Mouse (Mus musculus) lung, postnatal 36 days (tissue): ENCODE measurements at regions not wholly inside any gene's neighbourhood (a gene's known extent, or its start where the extent isn't known, plus 50 kb on each side); places are given as distances from the start of the nearest gene placed in this dataset.

Experiments
- DNase-seq: peaks from one replicate; pipeline ENCODE4 v3.0.0; 2022; ENCODE audit warnings: mixed read lengths

DNA sequence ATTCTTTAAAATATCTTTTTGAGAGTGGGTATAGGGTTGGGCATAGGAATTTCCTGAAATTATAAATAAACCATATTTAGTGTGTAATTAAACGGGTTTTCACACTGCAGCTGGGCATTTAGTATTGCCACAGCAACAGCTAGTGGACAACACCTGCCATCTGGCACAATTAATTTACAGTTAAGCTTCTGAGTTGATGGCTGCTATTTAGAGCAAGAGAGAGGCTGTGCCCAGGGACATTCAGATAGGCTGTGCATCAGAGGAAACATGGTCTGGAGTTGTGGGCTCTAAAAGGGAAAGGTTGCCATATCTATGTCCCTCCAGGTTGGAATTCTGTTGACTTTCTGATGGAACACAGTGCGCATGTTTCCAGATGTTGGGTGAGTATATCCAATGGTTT is 227.1 kb downstream of the Pth2r start:
- DNase-seq: no peak

- peak; percentile 3 for DNase-seq
These were observed 253.8 kb downstream of the Pth2r start for GRCm38 (mm10) chr1:65535674-65536073.

GRCm38 (mm10) chr1:65538509-65538908 is 256.7 kb downstream of the Pth2r start:
- no peak for DNase-seq

GRCm38 (mm10) chr1:65544219-65544864 is 262.5 kb downstream of the Pth2r start:
- DNase-seq: no peak

- DNase-seq: no peak
These were observed 263.6 kb downstream of the Pth2r start for GRCm38 (mm10) chr1:65545336-65546060.

DNA sequence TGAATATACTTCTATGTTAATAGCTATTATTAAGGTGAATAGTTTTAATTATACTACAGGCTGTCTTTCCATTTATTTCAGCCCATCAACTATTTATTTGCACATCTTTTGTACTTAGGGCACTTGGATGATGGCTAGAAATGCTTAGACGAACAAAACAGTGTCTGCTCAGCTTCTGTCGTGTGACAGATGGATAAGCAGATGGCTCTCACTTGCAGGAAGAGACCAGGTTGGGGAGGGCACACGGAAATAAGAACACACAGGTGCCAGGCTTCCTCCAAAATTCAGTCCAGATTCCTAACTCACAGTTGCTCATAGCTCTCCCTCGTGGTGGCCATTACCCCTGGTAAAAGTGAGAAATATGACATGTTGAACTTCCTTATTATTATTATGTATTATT is 267.0 kb downstream of the Pth2r start:
- no peak for DNase-seq

DNA sequence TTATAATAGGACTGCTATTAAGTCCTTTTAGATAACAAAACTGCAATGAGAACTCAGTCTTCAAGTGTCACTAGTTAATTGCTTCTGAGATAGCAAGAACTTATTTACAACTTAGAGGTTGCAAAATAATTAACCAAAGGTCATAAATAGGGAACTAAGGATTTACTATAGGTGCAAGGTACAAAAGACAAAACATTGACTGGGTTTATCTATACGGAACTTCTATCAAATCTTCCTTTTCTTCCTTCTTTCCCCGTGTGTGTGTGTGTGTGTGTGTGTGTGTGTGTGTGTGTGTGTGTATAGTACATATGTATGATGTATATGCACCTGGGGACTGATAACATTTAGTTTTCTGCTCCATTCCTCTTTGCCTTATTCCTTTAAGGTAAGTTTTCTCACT is 305.5 kb downstream of the Pth2r start:
- DNase-seq: no peak

DNA sequence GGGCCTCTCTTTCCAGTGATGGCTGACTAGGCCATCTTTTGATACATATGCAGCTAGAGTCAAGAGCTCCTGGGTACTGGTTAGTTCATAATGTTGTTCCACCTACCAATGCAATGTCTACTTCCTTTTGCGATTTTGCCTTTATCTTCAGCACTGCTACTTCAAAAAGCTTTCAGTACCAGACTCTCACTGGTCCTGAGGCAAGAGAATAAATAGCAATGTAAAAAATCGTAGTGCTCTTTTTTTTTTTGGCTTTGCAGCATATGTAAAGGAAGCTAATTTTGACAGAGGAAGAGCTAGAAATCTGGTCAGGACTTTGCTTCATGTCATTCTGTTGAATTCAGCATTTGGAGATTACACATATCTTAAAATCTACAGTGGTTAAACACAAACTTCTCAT is 291.0 kb upstream of the Crygf start:
- no peak for DNase-seq

DNA sequence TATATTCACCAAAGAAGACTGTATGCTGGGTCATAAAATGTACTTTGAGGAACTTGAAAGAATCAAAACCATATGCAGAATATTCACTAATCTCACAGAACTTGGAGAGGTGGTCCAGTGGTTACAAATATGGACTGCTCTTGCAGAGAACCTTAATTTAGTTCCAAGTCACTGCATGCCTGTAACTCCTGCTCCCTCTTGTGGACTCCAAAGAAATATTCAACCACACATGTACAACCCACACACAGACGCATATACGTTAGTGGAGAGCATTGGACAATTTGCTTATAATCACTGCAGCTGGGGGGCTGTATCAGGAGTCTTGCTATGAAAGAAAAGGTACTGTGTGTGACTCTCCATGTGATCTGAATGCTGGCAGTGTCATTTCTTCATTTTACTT is 271.9 kb upstream of the Crygf start:
- DNase-seq: no peak

- DNase-seq: no peak
These were observed 244.4 kb upstream of the Crygf start for GRCm38 (mm10) chr1:65681960-65682359.

DNA sequence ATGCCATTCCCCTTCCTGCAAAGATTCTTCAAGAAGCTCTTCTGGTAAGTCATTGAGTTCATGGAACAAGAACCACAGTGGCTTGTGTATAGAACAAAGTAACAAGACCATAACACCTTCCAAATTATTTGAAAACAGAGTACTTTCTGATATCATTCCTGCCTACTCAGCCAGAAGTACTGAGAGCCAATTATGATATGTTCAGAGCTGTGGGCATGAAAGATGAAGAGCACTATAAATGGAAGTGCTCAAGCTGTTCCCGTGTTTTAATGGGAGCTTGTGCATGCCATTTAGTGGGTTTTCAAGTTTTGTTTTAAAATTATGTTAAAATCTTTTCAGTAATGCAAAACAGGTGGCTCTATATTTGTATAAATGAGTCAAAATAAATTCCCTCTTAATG is 239.0 kb upstream of the Crygf start:
- no peak for DNase-seq

DNA sequence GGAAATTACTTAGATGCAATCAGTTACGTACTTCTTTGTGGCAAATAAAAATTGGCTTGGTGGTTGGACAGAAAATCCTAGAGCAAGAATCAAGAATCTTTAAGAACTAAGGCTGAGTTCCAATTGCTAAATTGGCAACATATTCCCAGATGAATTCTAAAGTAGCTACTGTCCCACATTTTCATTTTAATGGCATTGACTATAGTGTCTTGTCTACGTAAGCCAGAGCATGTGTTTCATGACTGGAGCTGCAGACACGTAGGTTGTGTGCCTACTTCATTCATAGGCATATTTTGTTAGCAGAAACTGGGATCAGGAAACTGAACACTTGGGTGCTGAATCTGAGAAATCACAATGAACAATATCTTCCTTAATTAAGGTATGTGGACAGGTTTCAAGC is 196.1 kb upstream of the Crygf start:
- no peak for DNase-seq

DNA sequence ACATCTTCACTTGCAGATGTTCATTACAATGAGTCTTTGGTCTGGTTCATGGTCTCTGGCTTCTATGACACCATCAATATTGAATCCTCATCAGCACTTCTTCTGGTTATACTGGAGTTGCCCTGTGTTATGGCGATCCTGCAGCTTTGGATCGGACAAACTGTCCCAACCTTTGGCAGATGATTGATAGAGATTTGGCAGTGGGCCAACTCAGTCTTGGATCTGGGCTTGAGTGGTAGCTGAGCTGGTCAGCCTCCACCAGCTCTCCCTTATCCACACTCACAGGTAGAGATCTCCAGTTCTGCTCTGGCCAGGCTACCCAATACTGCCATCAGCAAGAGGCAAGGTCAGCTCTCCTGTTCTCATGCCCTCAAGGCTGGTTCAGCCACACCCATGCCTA is 168.4 kb upstream of the Crygf start:
- no peak for DNase-seq

- DNase-seq: no peak
These were observed 165.2 kb upstream of the Crygf start for GRCm38 (mm10) chr1:65761141-65761540.

- no peak for DNase-seq
These were observed 126.1 kb upstream of the Crygf start for GRCm38 (mm10) chr1:65800244-65800643.

DNA sequence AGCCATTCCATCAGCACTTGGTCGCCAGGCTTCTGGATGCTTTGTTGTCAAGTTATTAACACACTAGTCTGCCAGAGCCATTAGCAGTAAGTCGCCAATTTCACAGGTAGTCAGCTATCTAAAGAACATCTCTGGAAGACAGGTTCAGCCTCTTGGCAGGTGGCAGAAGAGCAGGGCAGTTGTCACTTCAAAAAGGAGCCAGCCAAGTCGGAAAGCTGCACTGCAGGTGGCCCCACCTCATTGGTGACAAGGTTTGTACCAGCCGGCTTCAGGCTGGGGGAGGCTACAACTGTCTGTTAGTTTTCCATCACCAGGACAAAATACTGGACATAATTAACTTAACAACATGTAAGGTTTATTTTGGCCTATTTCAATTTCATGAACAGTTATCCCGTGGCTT is 105.5 kb upstream of the Crygf start:
- no peak for DNase-seq

GRCm38 (mm10) chr1:65841116-65841515 is 85.2 kb upstream of the Crygf start:
- no peak for DNase-seq

DNA sequence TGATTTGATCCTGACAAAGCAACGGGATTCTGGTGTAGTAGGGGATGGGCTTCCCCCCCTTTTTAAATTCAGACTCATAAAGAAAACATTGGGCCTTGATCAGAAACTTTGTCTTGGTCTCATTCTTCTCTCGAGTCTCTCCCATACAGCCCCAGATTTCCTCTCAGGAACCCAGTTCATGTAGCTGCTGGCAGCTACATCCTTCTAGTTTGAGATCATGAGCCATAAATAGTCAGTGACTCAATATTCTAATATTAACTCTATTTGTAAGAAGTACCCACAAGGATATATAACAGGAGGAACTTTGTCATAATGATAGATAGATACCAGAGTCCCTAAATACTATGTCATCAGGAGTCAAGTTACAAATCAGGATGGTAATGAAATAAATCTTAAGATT is 79.3 kb upstream of the Crygf start:
- no peak for DNase-seq

DNA sequence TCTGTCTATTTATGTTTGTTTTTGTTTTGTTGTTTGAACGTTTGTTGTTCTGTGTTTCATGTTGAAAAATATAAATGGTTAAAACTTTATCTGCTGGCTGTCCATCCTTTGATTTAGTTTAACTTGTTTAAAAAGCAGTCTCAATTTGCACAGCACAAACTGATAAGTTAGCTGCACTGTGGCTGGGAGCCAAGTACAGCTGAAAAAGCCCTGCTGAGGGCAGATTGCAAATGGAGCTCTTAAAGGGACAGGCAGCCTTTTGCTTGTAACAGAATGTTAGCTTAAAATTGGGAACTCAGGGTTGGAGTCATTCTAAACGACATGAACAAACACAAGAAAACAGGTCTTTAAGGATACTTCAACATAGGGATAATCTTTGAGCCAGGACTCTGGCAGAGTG is 52.6 kb upstream of the Crygf start:
- peak; percentile 22 for DNase-seq
